17 mouse cellular contexts compared by ENCODE assay signal in the genomic region with DNA sequence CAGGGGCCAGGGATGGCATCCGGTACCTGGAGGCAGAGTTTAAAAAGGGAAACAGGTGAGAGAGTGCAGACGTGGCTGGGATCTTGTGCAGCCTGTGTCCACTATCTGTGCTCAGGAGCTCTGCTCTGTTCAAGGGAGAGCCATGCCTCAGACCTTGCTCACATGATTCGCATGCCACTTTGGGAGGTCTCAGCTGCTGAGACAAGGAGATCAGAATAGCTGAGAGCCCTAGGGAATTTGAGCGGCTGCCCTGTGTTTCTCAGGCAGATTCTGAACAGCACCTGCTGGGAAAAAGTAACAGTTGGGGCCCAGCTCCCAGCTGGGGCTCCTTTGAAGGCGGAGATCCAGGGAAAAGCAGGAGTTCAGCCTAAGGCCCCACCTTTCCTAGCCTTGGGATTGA. TPM values are rescaled to one million over a fixed set of nuclear protein-coding genes. Genes with fewer than 3 reads are reported as not detected.
DNase-seq lines count a peak whose midpoint lies in the region; ATAC-seq lines count a peak whose summit lies in the region.
"Had no signal": no experiment of that assay in that cellular context is flagged by ENCODE, and none has a peak within 500 bp of the region (broad histone marks: within the 10 kb centered on the region; RNA-seq: fewer than 3 reads in every experiment).

No protein-coding gene starts in this region.

- H3K27ac ChIP-seq in forebrain, embryonic 10.5 days, result peak overlapping the region; percentile 32; the same call in 1 of the 2 replicates
- H3K27ac ChIP-seq in forebrain, embryonic 11.5 days (ENCODE audit: low read depth, low read length), result no peak overlapping the region
- peak overlapping the region; percentile 48 for H3K27ac ChIP-seq in hindbrain, embryonic 11.5 days (ENCODE audit: low read depth, low read length)
- H3K27ac ChIP-seq in hindbrain, embryonic 16.5 days (ENCODE audit: low read depth, low read length), result no peak overlapping the region
- H3K27ac ChIP-seq: liver, embryonic 14.5 days had no signal

- no peak overlapping the region for H3K4me2 ChIP-seq in forebrain, embryonic 11.5 days (ENCODE audit: low read depth, low read length, severe bottlenecking)
- no peak overlapping the region for H3K4me2 ChIP-seq in hindbrain, embryonic 11.5 days (replicated peaks; ENCODE audit: low read depth, low read length)
- H3K4me2 ChIP-seq in hindbrain, embryonic 16.5 days (ENCODE audit: low read length), result no peak overlapping the region

- H3K4me3 ChIP-seq in forebrain, embryonic 10.5 days, result no peak overlapping the region
- H3K4me3 ChIP-seq in forebrain, embryonic 11.5 days (ENCODE audit: low read depth, low read length), result no peak overlapping the region
- no peak overlapping the region for H3K4me3 ChIP-seq in hindbrain, embryonic 11.5 days (ENCODE audit: low read depth, low read length)
- no peak overlapping the region for H3K4me3 ChIP-seq in hindbrain, embryonic 16.5 days (ENCODE audit: low read length)

- DNase-seq in forebrain, embryonic 10.5 days (ENCODE audit: extremely low spot score, low spot score), result no peak
- DNase-seq in forebrain, embryonic 11.5 days (ENCODE audit: low spot score), result no peak
- no peak for DNase-seq in hindbrain, embryonic 11.5 days (ENCODE audit: low spot score)
- DNase-seq in retina, embryonic 14.5 days (ENCODE audit: low spot score), result peak; percentile 23
- DNase-seq in retina, postnatal 1 day, result no peak
- DNase-seq in embryo, embryonic 11 days, result no peak
- DNase-seq in frontal cortex, postnatal 25 days (ENCODE audit: low spot score in 2 of 2), result no peak
- DNase-seq: adrenal gland, postnatal 10 days; cerebellum, postnatal 14 days; forebrain, postnatal 0 days; gastrocnemius, postnatal 36 days; kidney, postnatal 14 days; lung, postnatal 4 days; right cerebral cortex, postnatal 4 days had no signal

- WGBS in forebrain, embryonic 10.5 days, result 82% methylated on average over 5 of the region's 5 CpGs
- 72% methylated on average over 5 of the region's 5 CpGs for WGBS in forebrain, embryonic 11.5 days
- whole genome bisulfite sequencing in hindbrain, embryonic 11.5 days, result 69% methylated on average over 5 of the region's 5 CpGs
- 58% methylated on average over 5 of the region's 5 CpGs for WGBS in hindbrain, embryonic 16.5 days

- no peaks in the 10 kb centered on the region for H3K9me3 ChIP-seq in forebrain, embryonic 10.5 days
- H3K9me3 ChIP-seq in forebrain, embryonic 11.5 days (ENCODE audit: control insufficient read depth, low read length), result no peaks in the 10 kb centered on the region
- H3K9me3 ChIP-seq in hindbrain, embryonic 11.5 days (ENCODE audit: control insufficient read depth, low read length), result no peaks in the 10 kb centered on the region
- no peaks in the 10 kb centered on the region for H3K9me3 ChIP-seq in hindbrain, embryonic 16.5 days (ENCODE audit: control insufficient read depth, low read length)

- H3K9ac ChIP-seq in forebrain, embryonic 11.5 days (ENCODE audit: low read length), result no peak overlapping the region; the same call in 1 of the 2 replicates
- H3K9ac ChIP-seq in hindbrain, embryonic 11.5 days (ENCODE audit: low read depth, low read length), result no peak overlapping the region
- H3K9ac ChIP-seq in hindbrain, embryonic 16.5 days (ENCODE audit: low read depth, low read length), result no peak overlapping the region
- H3K9ac ChIP-seq: forebrain, postnatal 0 days; liver, embryonic 14.5 days had no signal

- peaks cover 25% of the 10 kb centered on the region for H3K4me1 ChIP-seq in forebrain, embryonic 10.5 days
- H3K4me1 ChIP-seq in forebrain, embryonic 11.5 days (replicated peaks; ENCODE audit: control insufficient read depth, insufficient read depth, low read length), result no peaks in the 10 kb centered on the region; the same call in 1 of the 2 replicates
- no peaks in the 10 kb centered on the region; the same call in 1 of the 2 replicates for H3K4me1 ChIP-seq in hindbrain, embryonic 11.5 days (replicated peaks; ENCODE audit: control insufficient read depth, insufficient read depth, low read length)
- H3K4me1 ChIP-seq in hindbrain, embryonic 16.5 days (ENCODE audit: control insufficient read depth, insufficient read depth, low read depth, low read length), result no peaks in the 10 kb centered on the region

- H3K36me3 ChIP-seq in forebrain, embryonic 10.5 days (replicated peaks), result peaks cover 86% of the 10 kb centered on the region
- peaks cover 26% of the 10 kb centered on the region for H3K36me3 ChIP-seq in forebrain, embryonic 11.5 days (ENCODE audit: control insufficient read depth, insufficient read depth, low read length)
- peaks cover 12% of the 10 kb centered on the region for H3K36me3 ChIP-seq in hindbrain, embryonic 11.5 days (ENCODE audit: control insufficient read depth, insufficient read depth, low read length)
- peaks cover 54% of the 10 kb centered on the region for H3K36me3 ChIP-seq in hindbrain, embryonic 16.5 days (ENCODE audit: control insufficient read depth, insufficient read depth, low read length)

- H3K27me3 ChIP-seq in forebrain, embryonic 10.5 days (ENCODE audit: poor library complexity, severe bottlenecking), result peaks cover 10% of the 10 kb centered on the region
- H3K27me3 ChIP-seq in forebrain, embryonic 11.5 days (ENCODE audit: control insufficient read depth, insufficient read depth, low read length), result peaks cover 1% of the 10 kb centered on the region; the same call in 1 of the 2 replicates
- no peaks in the 10 kb centered on the region for H3K27me3 ChIP-seq in hindbrain, embryonic 11.5 days (ENCODE audit: control insufficient read depth, insufficient read depth, low read length)
- H3K27me3 ChIP-seq in hindbrain, embryonic 16.5 days (replicated peaks; ENCODE audit: control insufficient read depth, insufficient read depth, low read length), result no peaks in the 10 kb centered on the region

- ATAC-seq in forebrain, embryonic 11.5 days (replicated peaks; ENCODE audit: low FRiP score), result no peak
- peak; percentile 59; the same call in 1 of the 2 replicates for ATAC-seq in hindbrain, embryonic 11.5 days (ENCODE audit: low FRiP score)
- no peak for ATAC-seq in hindbrain, embryonic 16.5 days
- ATAC-seq: forebrain, postnatal 0 days had no signal

RNA-seq across cellular contexts. Expression of a gene that starts 4.8 kb away (rescaled TPM):
- 1.1 and 1.2 TPM in 2 replicates for polyA plus RNA-seq in forebrain, embryonic 10.5 days (2016; fragmentation: Nextera tagmentation; extraction: Ambion mirVana)
- polyA plus RNA-seq in forebrain, embryonic 11.5 days (2014; fragmentation: Nextera tagmentation; extraction: Ambion mirVana), result 1.1 and 1.2 TPM in 2 replicates
- polyA plus RNA-seq in hindbrain, embryonic 11.5 days (2014; fragmentation: Nextera tagmentation; extraction: Ambion mirVana), result 1.3 and 1.6 TPM in 2 replicates
- 2.9 and 3.1 TPM in 2 replicates for polyA plus RNA-seq in hindbrain, embryonic 16.5 days (2015; fragmentation: Nextera tagmentation; extraction: Ambion mirVana)

RNA-seq across cellular contexts. Expression of a gene that starts 13.0 kb away (rescaled TPM):
- polyA plus RNA-seq in forebrain, embryonic 10.5 days (2016; fragmentation: Nextera tagmentation; extraction: Ambion mirVana), result 0.10 and 0.24 TPM in 2 replicates
- not detected in 2 replicates for polyA plus RNA-seq in forebrain, embryonic 11.5 days (2014; fragmentation: Nextera tagmentation; extraction: Ambion mirVana)
- polyA plus RNA-seq in hindbrain, embryonic 11.5 days (2014; fragmentation: Nextera tagmentation; extraction: Ambion mirVana), result 0.26 TPM in 1 of 2 replicates, not detected in the other
- polyA plus RNA-seq in hindbrain, embryonic 16.5 days (2015; fragmentation: Nextera tagmentation; extraction: Ambion mirVana), result 0.09 and 0.10 TPM in 2 replicates
- polyA plus RNA-seq: forebrain, postnatal 0 days had no signal

RNA-seq across cellular contexts. Expression of a gene that starts 18.9 kb away (rescaled TPM):
- polyA plus RNA-seq in forebrain, embryonic 10.5 days (2016; fragmentation: Nextera tagmentation; extraction: Ambion mirVana), result not detected in 2 replicates
- polyA plus RNA-seq in forebrain, embryonic 11.5 days (2014; fragmentation: Nextera tagmentation; extraction: Ambion mirVana), result not detected in 2 replicates
- polyA plus RNA-seq in hindbrain, embryonic 11.5 days (2014; fragmentation: Nextera tagmentation; extraction: Ambion mirVana), result not detected in 2 replicates
- not detected in 2 replicates for polyA plus RNA-seq in hindbrain, embryonic 16.5 days (2015; fragmentation: Nextera tagmentation; extraction: Ambion mirVana)
- polyA plus RNA-seq: forebrain, postnatal 0 days; intestine, embryonic 14.5 days; liver, embryonic 14.5 days had no signal

RNA-seq across cellular contexts. Expression of a gene that starts 23.5 kb away (rescaled TPM):
- 81.7 and 85.6 TPM in 2 replicates for polyA plus RNA-seq in forebrain, embryonic 10.5 days (2016; fragmentation: Nextera tagmentation; extraction: Ambion mirVana)
- polyA plus RNA-seq in forebrain, embryonic 11.5 days (2014; fragmentation: Nextera tagmentation; extraction: Ambion mirVana), result 70.6 and 75.4 TPM in 2 replicates
- polyA plus RNA-seq in hindbrain, embryonic 11.5 days (2014; fragmentation: Nextera tagmentation; extraction: Ambion mirVana), result 42.0 and 44.5 TPM in 2 replicates
- polyA plus RNA-seq in hindbrain, embryonic 16.5 days (2015; fragmentation: Nextera tagmentation; extraction: Ambion mirVana), result 49.7 and 61.5 TPM in 2 replicates

RNA-seq across cellular contexts. Expression of a gene that starts 23.6 kb away (rescaled TPM):
- 2.7 and 3.3 TPM in 2 replicates for polyA plus RNA-seq in forebrain, embryonic 10.5 days (2016; fragmentation: Nextera tagmentation; extraction: Ambion mirVana)
- polyA plus RNA-seq in forebrain, embryonic 11.5 days (2014; fragmentation: Nextera tagmentation; extraction: Ambion mirVana), result 1.6 and 2.7 TPM in 2 replicates
- polyA plus RNA-seq in hindbrain, embryonic 11.5 days (2014; fragmentation: Nextera tagmentation; extraction: Ambion mirVana), result 1.7 TPM in 2 replicates
- 1.3 TPM in 2 replicates for polyA plus RNA-seq in hindbrain, embryonic 16.5 days (2015; fragmentation: Nextera tagmentation; extraction: Ambion mirVana)

Comparison
In these comparisons a context has a peak if more than half of its experiments do, and no peak if none do; other contexts are left out.
1. H3K27ac ChIP-seq: peak in forebrain, embryonic 10.5 days (single experiment) and hindbrain, embryonic 11.5 days (single experiment); none in forebrain, embryonic 11.5 days (single experiment) and hindbrain, embryonic 16.5 days (single experiment).